Mouse (Mus musculus) stomach, postnatal 0 days (tissue): ENCODE results near the gene Mgat5.

Experiments used
- CTCF ChIP-seq: IDR thresholded peaks from 2 replicates; pipeline ENCODE4 v1.5.1; 2016; ENCODE audit warnings: antibody characterized with exemption, low read depth, mild to moderate bottlenecking, moderate library complexity
- EP300 ChIP-seq: optimal IDR thresholded peaks from 2 replicates; pipeline ENCODE3; 2016; ENCODE audit warnings: antibody characterized with exemption

DNA sequence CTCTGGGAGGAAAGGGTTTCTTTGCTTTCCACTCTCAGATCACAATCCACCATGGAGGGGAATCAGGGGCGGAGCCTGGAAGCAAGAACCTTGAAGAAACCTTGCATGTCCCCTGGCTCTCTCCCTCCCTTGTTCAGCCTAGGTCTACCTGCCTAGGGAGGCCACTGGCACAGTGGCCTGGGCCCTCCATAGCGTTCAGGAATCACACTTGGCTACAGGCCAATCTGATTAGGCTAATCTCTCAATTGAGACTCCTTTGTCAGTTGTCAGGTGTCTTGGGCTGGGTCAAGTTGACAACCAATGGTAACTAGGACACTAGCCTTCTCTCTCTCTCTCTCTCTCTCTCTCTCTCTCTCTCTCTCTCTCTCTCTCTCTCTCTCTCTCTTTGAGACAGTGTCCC lies 12.2 kb downstream of the Mgat5 start:
- TF ChIP-seq EP300: no peak
- TF ChIP-seq CTCF: no peak
